Mouse (Mus musculus) testis, adult 2 months (tissue): ENCODE measurements around the gene Afap1. TPM values are rescaled to one million over a fixed set of nuclear protein-coding genes. Genes with fewer than 3 reads are reported as not detected.

ENCODE experiments used
- H3K27ac ChIP-seq: fragments of 200-500 bp; 2 replicates; pipeline ENCODE4 v1.5.1; 2012; ENCODE audit warnings: low read depth, low read length; ENCODE audit not compliant: control insufficient read depth, insufficient read depth
- H3K27me3 ChIP-seq: fragments of 200-500 bp; 2 replicates; pipeline ENCODE4 v1.6.1; 2012; ENCODE audit warnings: mild to moderate bottlenecking, low read length, moderate library complexity; ENCODE audit not compliant: control insufficient read depth, insufficient read depth
- H3K36me3 ChIP-seq: fragments of 200-500 bp; 2 replicates; pipeline ENCODE4 v1.6.1; 2012; ENCODE audit warnings: mild to moderate bottlenecking, low read length; ENCODE audit not compliant: control insufficient read depth, insufficient read depth
- H3K4me1 ChIP-seq: fragments of 200-500 bp; 2 replicates; pipeline ENCODE4 v1.6.1; 2012; ENCODE audit warnings: low read length; ENCODE audit not compliant: control insufficient read depth, insufficient read depth
- H3K4me3 ChIP-seq: fragments of 200-500 bp; 2 replicates; pipeline ENCODE4 v1.5.1; 2012; ENCODE audit warnings: low read depth, mild to moderate bottlenecking, low read length, moderate library complexity, mixed read lengths; ENCODE audit not compliant: control insufficient read depth
- CTCF ChIP-seq: fragments of 200-500 bp; IDR thresholded peaks from 2 replicates; pipeline ENCODE4 v1.5.1; 2012; ENCODE audit warnings: low read depth, mild to moderate bottlenecking, inconsistent platforms, low read length, moderate library complexity; ENCODE audit not compliant: control insufficient read depth, insufficient read depth, insufficient replicate concordance
- POLR2A ChIP-seq: fragments of 200-500 bp; IDR thresholded peaks from 2 replicates; pipeline ENCODE4 v1.6.1; 2012; ENCODE audit warnings: low read depth, mild to moderate bottlenecking, inconsistent platforms, low read length, moderate library complexity; ENCODE audit not compliant: control insufficient read depth
- polyA plus RNA-seq: library from polyadenylated mRNA; depleted of rRNA; stranded (reverse); fragments of >200 nt; gene quantifications from 2 replicates; pipeline ENCODE4 v1.2.3, GENCODE M21; 2012

Afap1 gene
- polyA plus RNA-seq, 1 experiment = 37.9 TPM

DNA sequence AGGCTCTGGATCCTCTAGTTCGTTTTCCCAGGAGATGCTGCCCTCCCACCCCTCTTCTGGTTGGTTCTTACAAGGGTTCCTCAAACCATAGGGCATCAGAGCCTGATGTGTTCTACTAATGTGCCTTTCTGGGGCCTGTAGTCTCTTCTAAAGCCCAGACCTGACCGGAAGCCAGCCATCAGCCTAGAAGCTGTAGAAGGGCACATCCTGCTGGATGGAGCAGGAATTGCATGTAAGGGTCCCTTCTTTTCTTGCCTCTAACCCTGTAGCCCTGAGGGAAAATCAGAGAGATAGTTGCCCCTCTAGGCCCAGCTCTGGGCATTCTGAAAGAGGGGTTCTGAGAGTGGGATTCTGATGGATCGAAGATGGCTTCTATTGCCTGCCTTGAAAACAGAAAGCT lies 125.2 kb downstream of the Afap1 start:
- peaks cover 5% of the 10 kb centered on the region for H3K4me1 ChIP-seq
- H3K4me3 ChIP-seq = no peak overlapping the region
- H3K36me3 ChIP-seq = no peaks in the 10 kb centered on the region
- H3K27me3 ChIP-seq = no peaks in the 10 kb centered on the region
- TF ChIP-seq POLR2A (no peak), CTCF (no peak; the same call in 1 of the 2 replicates)
- H3K27ac ChIP-seq = no peak overlapping the region

GRCm38 (mm10) chr5:36021091-36021490 lies 128.0 kb downstream of the Afap1 start:
- Histone ChIP-seq H3K4me1 (peaks cover 5% of the 10 kb centered on the region), H3K36me3 (no peaks in the 10 kb centered on the region), H3K4me3 (no peak overlapping the region), H3K27me3 (no peaks in the 10 kb centered on the region), H3K27ac (no peak overlapping the region)
- no peak for TF ChIP-seq POLR2A
- no peak for TF ChIP-seq CTCF

GRCm38 (mm10) chr5:36022361-36022760 lies 129.2 kb downstream of the Afap1 start:
- Histone ChIP-seq H3K27ac (no peak overlapping the region), H3K4me1 (peaks cover 5% of the 10 kb centered on the region), H3K27me3 (no peaks in the 10 kb centered on the region), H3K4me3 (no peak overlapping the region), H3K36me3 (no peaks in the 10 kb centered on the region)
- TF ChIP-seq POLR2A (no peak), CTCF (no peak)

GRCm38 (mm10) chr5:36024003-36024685 lies 131.0 kb downstream of the Afap1 start:
- no peak for TF ChIP-seq POLR2A
- no peak for TF ChIP-seq CTCF
- Histone ChIP-seq H3K4me1 (peaks cover 3% of the 10 kb centered on the region), H3K27me3 (no peaks in the 10 kb centered on the region), H3K27ac (no peak overlapping the region), H3K4me3 (no peak overlapping the region), H3K36me3 (no peaks in the 10 kb centered on the region)

DNA sequence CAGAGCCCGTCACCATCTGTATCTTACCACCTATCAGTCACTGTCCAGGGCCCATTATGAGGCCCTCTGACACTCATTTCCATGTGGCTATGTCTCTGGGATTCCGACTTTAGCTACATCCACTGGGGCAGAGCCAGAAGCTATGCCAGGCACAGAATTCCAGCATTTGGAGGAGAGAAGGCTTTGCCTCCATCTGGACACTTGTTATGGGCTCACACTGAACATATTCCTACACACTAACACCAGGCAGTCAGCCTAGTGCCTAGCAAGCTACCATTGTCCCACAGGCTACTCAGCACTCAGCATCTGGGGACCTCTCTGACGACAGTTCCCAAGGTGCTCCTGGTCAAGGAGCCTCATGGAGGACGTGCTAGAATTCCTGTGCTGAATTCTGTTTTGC lies 132.0 kb downstream of the Afap1 start:
- Histone ChIP-seq H3K36me3 (no peaks in the 10 kb centered on the region), H3K4me1 (no peaks in the 10 kb centered on the region), H3K4me3 (no peak overlapping the region), H3K27ac (no peak overlapping the region), H3K27me3 (no peaks in the 10 kb centered on the region)
- TF ChIP-seq POLR2A (no peak), CTCF (no peak)

GRCm38 (mm10) chr5:36033531-36034426 lies 140.7 kb downstream of the Afap1 start:
- no peaks in the 10 kb centered on the region for H3K36me3 ChIP-seq
- no peaks in the 10 kb centered on the region for H3K27me3 ChIP-seq
- no peaks in the 10 kb centered on the region for H3K4me1 ChIP-seq
- no peak overlapping the region for H3K27ac ChIP-seq
- TF ChIP-seq POLR2A = no peak
- peak; percentile 62; the same call in 1 of the 2 replicates for TF ChIP-seq CTCF
- no peak overlapping the region for H3K4me3 ChIP-seq

DNA sequence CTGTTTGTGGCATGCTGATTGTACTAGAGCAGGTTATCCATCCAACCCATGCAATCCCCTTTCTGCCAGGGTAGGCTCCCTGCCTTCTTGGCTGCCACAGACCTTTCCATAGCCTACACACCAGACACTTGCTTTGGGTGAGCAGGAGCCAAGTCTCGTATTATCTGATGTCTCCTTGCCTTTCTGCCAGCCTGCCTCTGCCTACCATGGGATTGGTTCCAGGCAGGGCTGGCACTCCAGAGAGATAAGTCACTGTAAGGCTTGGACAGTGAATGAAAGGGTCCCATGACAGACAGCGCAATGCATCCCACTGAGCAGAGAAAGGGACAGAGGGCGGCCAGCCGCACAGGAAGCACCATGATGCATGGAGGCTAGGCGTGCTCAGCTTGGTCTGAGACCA lies 146.5 kb downstream of the Afap1 start:
- TF ChIP-seq CTCF (no peak), POLR2A (no peak)
- Histone ChIP-seq H3K36me3 (no peaks in the 10 kb centered on the region), H3K27me3 (no peaks in the 10 kb centered on the region), H3K4me3 (no peak overlapping the region), H3K4me1 (peaks cover 2% of the 10 kb centered on the region; the same call in 1 of the 2 replicates), H3K27ac (no peak overlapping the region)
